Mouse (Mus musculus) liver, embryonic 14 days (tissue): Measurements from ENCODE around the gene Cdhr5. TPM values are rescaled to one million over a fixed set of nuclear protein-coding genes. Genes with fewer than 3 reads are reported as not detected.

Experiments
- polyA plus RNA-seq: library from polyadenylated mRNA; depleted of rRNA; stranded (reverse); fragments of >200 nt; gene quantifications from 2 replicates; pipeline ENCODE4 v1.2.3, GENCODE M21; 2012; rRNA removed

Gene Cdhr5
- polyA plus RNA-seq, result 0.07 and 0.09 TPM in 2 replicates

DNA sequence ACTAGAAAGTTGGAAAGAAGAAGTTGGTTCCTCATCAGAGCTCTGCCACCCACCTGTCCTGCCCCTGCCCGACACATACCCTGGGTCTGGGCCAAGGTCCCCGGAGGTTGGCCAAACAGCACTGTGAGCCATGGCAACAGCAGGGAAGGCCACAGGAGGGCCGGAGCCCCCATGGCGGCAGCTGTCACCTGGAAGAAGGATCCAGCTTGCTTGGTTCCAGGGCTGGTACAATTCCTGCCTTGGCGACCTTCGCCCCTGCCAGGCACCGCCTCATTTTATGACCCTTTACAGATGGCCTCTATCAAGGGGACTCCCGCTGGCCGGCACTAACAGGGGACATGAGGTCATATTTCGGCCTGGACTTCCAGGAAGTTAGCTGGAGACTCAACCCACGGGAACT lies at the start of gene Cdhr5:
Gene Cdhr5, minus strand, starts transcription at position 241 of the 400 bp plus-strand sequence.

DNA sequence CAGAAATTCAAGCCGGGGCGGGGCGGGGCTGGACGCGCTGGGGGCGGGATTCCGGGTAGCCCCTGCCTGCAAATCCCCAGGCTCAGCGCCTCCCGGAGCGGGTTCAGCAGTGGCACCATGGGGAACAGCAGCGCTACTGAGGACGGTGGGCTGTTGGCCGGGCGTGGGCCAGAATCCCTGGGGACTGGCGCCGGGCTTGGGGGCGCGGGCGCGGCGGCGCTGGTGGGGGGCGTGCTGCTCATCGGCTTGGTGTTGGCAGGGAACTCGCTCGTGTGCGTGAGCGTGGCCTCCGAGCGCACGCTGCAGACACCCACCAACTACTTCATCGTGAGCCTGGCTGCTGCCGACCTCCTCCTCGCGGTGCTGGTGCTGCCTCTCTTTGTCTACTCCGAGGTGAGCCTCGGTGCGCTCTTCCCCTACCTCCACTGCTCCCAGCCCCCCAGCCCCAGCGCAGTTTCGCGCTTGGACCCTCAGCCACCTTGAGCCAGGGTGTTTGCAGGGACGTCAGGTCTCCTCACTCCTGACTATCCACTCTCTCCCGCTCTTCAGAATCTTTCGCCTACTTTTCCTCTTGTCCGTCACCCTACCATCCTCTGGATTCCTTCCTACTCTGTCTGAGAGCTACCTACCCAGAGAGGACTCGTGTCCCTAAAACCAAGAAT lies 15.5 kb upstream of the Cdhr5 start, which contains the start of gene Drd4:
Gene Drd4, plus strand, starts transcription at position 86 of the 662 bp plus-strand sequence.

DNA sequence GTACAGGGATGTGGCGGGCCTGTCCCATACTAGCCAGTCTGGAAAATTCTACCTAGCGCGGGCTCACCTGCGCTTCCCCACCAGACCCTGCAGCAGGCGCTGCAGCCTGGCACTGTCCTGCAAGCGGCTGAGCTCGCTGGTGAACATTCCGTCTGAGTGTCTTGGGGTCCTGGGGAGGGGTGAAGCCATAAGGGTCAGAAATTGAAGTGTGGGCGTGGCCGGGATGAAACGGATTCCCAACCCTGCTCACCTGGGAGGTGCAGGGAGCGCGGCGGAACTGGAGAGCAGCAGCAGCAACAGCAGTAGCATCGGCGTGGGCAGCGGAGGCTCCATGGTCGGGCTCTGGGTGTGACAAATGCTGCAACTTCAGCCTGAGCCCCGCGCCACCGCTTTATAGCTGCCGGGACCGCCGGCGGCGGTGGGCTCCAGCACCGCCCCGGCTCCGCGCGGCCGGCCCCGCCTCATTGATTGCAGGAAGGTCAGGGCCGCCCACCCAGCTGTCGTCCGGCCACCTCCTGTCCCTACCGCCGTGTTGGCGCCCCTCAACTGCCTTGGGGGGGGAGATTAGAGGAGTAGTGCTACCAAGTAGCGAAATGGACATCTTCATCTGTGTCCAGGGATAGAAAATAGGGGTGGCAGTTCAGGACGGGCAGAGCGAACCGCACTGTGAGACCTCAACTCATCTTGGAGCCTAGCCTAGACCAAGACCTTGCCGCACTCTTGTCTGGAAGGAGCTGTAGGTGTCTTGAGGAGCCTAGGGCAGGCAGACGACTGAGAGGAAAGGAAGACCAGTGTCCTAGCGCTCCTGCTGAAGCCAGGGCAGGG lies 2.4 kb upstream of the Cdhr5 start, which contains the start of gene Sct:
Gene Sct, minus strand, starts transcription at position 368 of the 825 bp plus-strand sequence.

DNA sequence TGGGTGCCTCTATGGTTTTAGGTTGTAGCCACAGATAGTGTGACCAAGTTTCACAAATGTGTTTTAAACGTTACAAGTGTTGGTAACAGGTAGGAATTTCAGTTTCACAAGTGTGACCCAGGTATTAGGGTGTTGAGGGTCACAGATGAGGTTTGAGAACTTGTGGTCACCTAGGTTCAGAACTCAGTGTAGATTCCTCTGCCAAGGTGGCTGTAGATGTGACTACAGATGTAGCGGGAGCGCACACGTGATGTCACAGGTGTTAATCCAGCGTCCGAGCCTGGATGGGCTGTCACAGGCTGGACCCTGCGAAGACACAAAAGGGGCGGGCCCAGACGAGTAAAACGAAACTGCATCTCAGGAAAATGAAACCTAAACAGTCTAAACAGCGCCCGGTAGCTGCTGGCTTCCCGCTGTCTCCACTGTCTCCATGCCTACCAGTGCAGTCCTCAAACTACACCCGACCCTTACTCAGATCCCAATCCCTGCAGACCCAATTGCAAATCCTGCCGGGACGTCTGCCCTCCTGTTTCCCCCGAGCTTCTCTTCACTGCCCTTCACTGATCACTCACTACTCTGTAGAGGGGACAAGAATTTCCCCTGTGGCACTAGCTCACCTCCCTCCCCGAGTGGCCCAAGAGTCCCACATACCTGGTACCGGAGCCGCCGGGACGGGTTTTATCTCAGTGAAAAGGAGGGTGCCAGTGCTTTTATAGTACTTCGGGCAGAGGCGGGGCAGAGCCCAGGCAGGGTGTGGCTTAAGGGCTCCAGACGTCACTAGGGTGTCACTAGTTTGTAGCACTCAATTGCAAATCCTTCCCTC lies 10.6 kb downstream of the Cdhr5 start, which contains the start of gene Irf7:
Gene Irf7, minus strand, starts transcription at position 743 of the 823 bp plus-strand sequence.

DNA sequence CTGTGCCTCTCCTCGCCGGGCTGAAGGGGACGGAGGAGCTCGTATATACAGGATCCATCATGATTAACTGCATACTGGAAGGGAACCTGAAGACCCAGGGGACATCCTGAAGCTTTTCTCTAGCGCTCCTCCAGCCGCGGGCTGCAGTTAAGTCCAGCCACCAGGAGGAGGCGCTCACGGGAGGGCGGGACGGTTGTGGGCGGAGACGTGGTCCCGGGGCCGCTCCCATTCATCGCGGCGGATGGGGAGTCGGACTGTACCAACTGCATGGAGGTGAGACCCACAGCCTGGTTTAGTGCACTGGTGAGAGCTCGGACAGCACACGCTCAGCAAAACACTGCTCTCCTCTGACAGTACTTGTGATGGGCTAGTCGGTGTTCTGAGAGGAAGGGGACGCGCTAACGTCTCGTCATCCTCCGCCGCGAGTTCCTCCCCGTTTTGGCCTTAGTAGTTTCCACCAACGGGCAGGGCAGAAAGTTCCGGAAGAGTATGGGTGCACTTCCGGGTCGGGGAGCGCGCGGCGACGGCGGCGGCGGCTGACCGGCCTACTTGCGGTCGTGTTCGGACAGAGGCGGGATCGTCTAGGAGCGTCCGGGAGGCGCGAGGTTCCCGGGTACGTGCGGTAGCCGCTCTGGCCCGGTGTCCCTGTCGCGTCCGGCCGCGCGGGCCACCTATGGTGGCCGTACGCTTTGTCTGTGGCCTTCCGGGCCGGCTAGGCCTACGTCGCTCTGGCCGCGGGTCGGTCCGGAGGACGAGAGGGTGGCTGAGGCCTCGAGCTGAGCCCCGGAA lies 48.1 kb downstream of the Cdhr5 start, which contains the start of gene Phrf1:
Gene Phrf1, plus strand, starts transcription at position 506 of the 789 bp plus-strand sequence.

Other genes starting within 250 kb of the Cdhr5 start
- not detected in 2 replicates for gene Gm17387, start 247.7 kb downstream of the Cdhr5 start, polyA plus RNA-seq
- 0.59 and 0.76 TPM in 2 replicates for gene B4galnt4, start 215.7 kb downstream of the Cdhr5 start, polyA plus RNA-seq
- 0.38 and 0.48 TPM in 2 replicates for gene Pkp3, start 198.6 kb downstream of the Cdhr5 start, polyA plus RNA-seq
- gene Sigirr, start 176.2 kb downstream of the Cdhr5 start, polyA plus RNA-seq, result 9.1 and 10.7 TPM in 2 replicates
- 0.36 TPM in 2 replicates for gene Ano9, start 159.0 kb downstream of the Cdhr5 start, polyA plus RNA-seq
- gene Ptdss2, start 154.4 kb downstream of the Cdhr5 start, polyA plus RNA-seq, result 62.0 and 81.0 TPM in 2 replicates
- 23.5 and 28.6 TPM in 2 replicates for gene Rnh1, start 103.9 kb downstream of the Cdhr5 start, polyA plus RNA-seq
- 67.7 and 68.0 TPM in 2 replicates for gene Hras, start 82.8 kb downstream of the Cdhr5 start, polyA plus RNA-seq
- gene Lrrc56, start 82.6 kb downstream of the Cdhr5 start, polyA plus RNA-seq, result 13.2 and 14.8 TPM in 2 replicates
- 1.6 and 2.0 TPM in 2 replicates for gene Lmntd2, start 62.7 kb downstream of the Cdhr5 start, polyA plus RNA-seq
- gene Rassf7, start 60.9 kb downstream of the Cdhr5 start, polyA plus RNA-seq, result 22.1 and 22.8 TPM in 2 replicates
- gene Phrf1, start 48.0 kb downstream of the Cdhr5 start, polyA plus RNA-seq, result 10.8 and 16.2 TPM in 2 replicates
- 8.3 and 11.9 TPM in 2 replicates for gene Irf7, start 10.3 kb downstream of the Cdhr5 start, polyA plus RNA-seq
- gene Sct, start 2.3 kb upstream of the Cdhr5 start, polyA plus RNA-seq, result 0.23 and 0.67 TPM in 2 replicates
- 0.01 TPM in 1 of 2 replicates, not detected in the other for gene Drd4, start 15.2 kb upstream of the Cdhr5 start, polyA plus RNA-seq
- 7.0 and 8.4 TPM in 2 replicates for gene Deaf1, start 50.9 kb upstream of the Cdhr5 start, polyA plus RNA-seq
- 11.7 and 13.9 TPM in 2 replicates for gene Tmem80, start 51.0 kb upstream of the Cdhr5 start, polyA plus RNA-seq
- gene Eps8l2, start 62.1 kb upstream of the Cdhr5 start, polyA plus RNA-seq, result 7.1 and 8.9 TPM in 2 replicates
- 238 and 279 TPM in 2 replicates for gene Taldo1, start 115.4 kb upstream of the Cdhr5 start, polyA plus RNA-seq
- gene Gatd1, start 137.3 kb upstream of the Cdhr5 start, polyA plus RNA-seq, result 12.6 and 15.1 TPM in 2 replicates
- 0.01 and 0.03 TPM in 2 replicates for gene Cend1, start 152.7 kb upstream of the Cdhr5 start, polyA plus RNA-seq
- 14.6 and 20.2 TPM in 2 replicates for gene Slc25a22, start 161.1 kb upstream of the Cdhr5 start, polyA plus RNA-seq
- 13.8 and 16.0 TPM in 2 replicates for gene Pidd1, start 167.2 kb upstream of the Cdhr5 start, polyA plus RNA-seq
- gene Rplp2, start 170.6 kb upstream of the Cdhr5 start, polyA plus RNA-seq, result 725 and 791 TPM in 2 replicates
- 5.2 and 7.0 TPM in 2 replicates for gene Pnpla2, start 178.4 kb upstream of the Cdhr5 start, polyA plus RNA-seq
- 1.7 and 2.2 TPM in 2 replicates for gene Cracr2b, start 184.3 kb upstream of the Cdhr5 start, polyA plus RNA-seq
- 17.5 and 19.0 TPM in 2 replicates for gene Cd151, start 190.6 kb upstream of the Cdhr5 start, polyA plus RNA-seq
- 23.0 and 24.7 TPM in 2 replicates for gene Polr2l, start 198.3 kb upstream of the Cdhr5 start, polyA plus RNA-seq
- 27.0 and 34.3 TPM in 2 replicates for gene Tspan4, start 198.5 kb upstream of the Cdhr5 start, polyA plus RNA-seq